Mouse (Mus musculus): ENCODE measurements around the gene Tcfl5.

The Tcfl5 gene

DNA sequence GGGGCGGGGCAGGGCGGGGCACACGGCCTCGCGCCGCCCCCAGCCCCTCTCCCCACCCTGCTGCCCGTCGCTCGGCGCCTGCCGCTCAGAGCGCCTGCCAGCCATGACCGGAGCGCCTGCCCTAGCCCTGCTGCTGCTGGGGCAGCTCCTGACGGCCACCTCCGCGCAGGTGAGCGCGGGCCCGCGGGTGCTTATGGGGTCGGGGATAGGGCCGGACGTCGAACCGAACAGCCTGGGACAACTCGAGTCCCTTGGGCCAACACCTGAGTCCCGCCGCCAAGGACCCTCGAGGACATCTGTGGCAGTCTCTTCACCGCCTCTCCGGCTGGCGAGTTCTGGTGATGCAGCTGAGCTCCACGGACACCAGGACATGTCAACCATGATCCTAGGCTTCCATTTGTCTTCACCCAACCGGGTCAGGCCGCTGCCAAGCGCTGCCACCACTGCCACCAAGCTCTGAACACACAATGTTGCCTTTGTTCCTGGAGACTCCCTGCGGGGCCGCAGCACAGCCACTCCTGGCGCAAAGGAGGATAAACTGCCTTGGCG lies 44.3 kb downstream of the Tcfl5 start:
- no peak for DNase-seq (ENCODE audit: low read depth, low spot score)

DNA sequence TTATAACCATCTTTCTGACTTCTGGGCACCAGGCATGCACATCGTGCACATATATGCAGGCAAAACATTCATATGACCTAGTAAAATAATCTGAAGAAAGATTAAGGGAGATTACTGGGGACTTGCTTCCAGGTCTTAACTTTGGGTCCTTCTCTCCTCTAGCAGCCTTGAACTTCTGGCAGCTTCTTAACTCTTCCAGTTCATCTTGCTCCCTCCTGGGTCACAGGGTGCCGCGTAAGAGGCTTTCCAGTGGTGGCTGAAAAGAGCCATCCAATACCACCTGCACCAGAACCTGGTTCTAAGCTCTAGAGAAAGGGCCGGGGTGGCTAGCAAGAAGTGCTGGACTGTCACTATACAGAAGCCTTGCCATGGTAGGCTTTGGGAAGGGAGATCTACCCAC lies 45.0 kb downstream of the Tcfl5 start, which contains the start of gene Col9a3:
Col9a3 (plus strand) TSS at position 301 of the 400 bp plus-strand sequence.
- DNase-seq (ENCODE audit: low read depth, low spot score): no peak

DNA sequence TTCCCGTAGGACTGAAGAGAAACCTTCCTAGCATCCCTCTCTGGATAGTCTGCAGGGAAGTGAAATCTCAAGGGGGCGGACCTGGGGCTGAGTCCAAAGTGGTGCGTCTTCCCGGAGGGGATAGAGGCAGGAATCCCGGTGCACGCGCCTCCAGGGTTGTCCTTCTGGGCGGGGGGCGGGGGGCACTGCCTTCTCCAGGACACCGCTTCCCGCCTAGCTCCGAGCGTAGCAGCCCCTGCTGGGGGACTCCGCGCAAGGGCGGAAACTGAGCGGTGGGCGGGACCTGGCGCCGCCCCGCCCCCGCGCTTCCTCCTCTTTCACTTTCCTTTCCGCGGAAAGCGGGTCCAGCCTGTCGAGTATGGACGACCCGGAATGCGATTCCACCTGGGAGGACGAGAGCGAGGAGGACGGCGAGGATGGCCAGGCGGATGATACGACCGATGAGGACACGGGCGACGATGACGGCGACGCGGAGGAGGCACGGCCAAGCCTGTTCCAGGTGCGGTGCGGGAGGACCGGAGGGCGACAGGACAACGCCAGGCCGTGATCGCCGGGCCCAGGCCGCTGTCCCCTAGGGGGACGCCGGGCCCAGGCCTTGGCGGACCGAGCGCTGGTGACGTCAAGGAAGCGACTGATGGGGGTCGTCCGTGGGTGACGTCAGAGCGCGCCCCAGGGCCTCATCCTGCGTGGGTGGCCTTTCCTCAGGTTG lies 53.2 kb downstream of the Tcfl5 start, which contains the start of gene Ogfr:
Ogfr (plus strand) TSS at position 123 of the 709 bp plus-strand sequence.
- DNase-seq (ENCODE audit: low read depth, low spot score): no peak

DNA sequence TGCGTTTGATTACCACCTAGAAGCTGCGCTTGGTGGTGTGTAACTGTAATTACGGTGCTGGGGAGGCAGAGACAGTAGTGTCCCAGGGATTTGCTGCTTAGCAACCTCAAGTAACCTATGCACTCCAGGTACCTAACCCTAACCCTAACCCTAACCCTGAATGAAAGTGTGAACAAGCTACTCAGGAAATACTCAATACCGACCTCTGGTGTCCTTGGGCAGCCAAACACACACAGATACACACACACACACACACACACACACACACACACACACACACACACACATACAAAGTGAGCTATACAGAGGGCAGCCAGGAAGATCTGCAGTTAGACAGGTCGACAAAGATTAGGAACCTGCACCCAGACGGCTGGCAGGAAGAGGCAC lies 53.8 kb downstream of the Tcfl5 start:
- no peak for DNase-seq (ENCODE audit: low read depth, low spot score)

DNA sequence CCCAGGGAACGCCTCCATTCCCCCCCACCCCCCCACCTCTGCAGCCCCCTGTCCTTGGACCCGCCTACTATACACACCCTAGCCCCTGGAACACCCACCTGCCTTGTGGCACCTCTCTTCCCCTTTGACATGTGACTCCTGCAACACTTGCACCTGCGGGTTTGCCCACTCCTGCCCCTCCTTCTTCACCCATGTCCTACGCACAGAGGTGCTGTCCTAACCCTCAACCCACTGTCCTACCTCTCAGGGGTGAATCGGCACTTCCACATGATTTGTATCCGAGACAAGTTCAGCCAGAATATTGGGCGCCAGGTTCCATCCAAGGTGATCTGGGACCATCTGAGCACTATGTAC lies 59.4 kb downstream of the Tcfl5 start:
- DNase-seq (ENCODE audit: low read depth, low spot score): no peak

DNA sequence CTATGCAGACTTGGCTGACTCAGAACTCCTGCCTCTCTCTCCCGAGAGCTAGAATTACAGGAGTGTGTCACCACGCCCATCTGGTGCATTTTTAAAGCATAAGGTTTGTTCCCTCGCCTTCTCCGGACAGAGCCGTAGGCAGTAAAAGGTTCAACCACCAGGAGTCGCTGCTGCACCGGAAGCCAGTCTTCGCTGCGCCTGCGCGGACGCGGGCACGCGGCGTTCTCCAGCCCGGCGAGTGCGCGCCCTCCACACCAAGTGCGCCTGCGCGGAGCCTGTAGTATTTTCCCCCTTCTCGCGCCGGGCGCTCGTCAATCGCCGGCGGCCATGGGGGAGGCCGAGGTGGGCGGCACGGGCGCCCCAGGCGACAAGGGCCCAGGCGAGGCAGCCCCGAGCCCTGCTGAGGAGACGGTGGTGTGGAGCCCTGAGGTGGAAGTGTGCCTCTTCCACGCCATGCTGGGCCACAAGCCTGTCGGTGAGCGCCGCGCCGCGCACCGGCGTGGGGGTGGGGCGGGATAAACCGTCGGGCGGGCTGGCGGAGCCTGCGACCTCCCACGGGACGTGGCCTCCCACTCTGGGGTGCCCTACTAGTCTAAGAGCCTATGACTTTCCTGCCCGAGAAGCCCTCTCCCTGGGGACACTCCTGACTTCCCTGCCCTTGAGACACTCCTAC lies 59.9 kb downstream of the Tcfl5 start:
- peak; percentile 76 for DNase-seq (ENCODE audit: low read depth, low spot score)

DNA sequence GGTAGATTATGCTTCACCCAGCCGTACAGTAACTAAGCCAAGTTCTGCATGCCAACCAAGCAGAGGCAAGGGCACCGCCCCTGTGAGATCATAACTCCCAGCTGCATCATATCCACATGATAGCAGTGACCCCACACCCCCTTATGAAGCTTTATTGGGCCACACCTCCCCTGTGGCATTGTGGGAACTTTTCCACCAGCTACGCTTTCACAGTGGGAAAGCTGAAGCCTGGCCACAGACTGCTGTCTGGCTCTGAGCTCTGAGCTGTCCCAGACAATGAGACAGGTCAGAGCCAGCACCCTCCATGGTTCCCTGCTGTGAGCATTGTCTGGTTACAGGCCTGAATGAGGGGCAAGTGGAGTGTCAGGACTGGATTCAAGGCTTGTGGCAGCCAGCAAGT lies 61.5 kb downstream of the Tcfl5 start, which contains the start of gene Mrgbp:
Mrgbp (plus strand) TSS at position 303 of the 400 bp plus-strand sequence.
- DNase-seq (ENCODE audit: low read depth, low spot score): no peak

DNA sequence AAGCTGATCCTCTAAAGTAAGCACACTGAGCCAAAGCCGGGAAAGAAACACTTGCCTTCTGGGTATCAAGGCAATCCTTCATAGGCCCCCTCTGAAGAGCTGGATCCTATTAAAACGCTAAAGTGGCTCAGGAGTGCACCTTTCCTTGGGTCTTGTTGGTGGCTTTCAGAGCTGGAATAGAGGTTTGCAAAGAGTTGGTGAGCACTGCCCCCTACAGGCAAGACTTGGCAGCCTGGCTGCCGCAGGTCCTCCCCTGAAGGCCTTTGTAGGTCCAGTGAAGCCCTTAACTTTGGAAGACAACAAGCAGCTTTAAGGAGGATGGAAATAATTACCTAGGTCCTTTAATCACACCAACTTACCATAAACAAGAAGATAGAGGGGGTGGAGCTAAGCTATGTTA lies 63.8 kb downstream of the Tcfl5 start:
- no peak for DNase-seq (ENCODE audit: low read depth, low spot score)

DNA sequence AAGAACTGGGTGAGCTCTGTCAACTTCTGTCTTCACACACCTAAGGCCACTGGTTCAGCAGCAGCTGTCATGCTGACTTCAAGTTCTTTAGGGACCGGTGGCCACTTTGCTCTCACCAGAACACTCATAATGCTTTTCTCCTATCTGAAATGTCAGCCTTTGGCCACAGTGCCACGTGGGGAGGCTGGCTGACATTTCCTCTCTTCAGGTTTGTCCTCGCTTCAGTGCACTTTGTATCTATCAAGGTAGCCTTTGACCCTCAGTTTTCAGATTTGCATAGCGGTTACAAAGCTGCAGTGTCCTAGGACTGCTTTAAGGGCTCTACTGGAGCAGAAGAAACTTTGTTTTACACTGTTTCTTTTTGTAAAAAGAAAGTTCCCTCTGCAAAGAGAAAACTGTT lies 66.0 kb downstream of the Tcfl5 start:
- no peak for DNase-seq (ENCODE audit: low read depth, low spot score)
